Mouse (Mus musculus): ENCODE results near the gene Tmprss3. TPM values are rescaled to one million over a fixed set of nuclear protein-coding genes. Genes with fewer than 3 reads are reported as not detected.

The Tmprss3 gene
- polyA plus RNA-seq, 1 experiment from 2014 or later, result not detected

DNA sequence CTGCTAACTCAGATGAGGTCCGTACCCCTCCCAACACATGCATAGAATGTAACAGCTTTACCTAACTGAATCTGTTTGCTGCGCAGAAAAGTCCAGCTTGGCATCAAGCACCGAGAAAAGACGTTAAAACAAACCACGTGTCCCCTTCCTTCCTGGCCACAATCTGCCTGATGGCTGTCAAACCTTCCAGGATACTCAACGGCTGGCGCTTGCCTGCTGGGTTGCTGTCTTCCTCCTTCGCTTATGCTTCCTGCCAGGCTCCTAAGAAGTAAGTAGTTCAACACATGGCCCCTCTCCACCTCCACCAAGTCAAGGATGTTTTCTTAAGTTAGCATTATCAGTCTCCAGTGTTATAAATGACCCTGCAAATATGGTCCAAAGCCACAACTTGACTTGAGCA is 45.0 kb downstream of the Tmprss3 start:
- H3K4me3 ChIP-seq, result no peak overlapping the region
- H3K27ac ChIP-seq (replicated peaks), result no peak overlapping the region
- H3K4me2 ChIP-seq, result no peak overlapping the region
- no peaks in the 10 kb centered on the region for H3K27me3 ChIP-seq
- WGBS, result 78% methylated on average over 8 of the region's 8 CpGs
- H3K4me1 ChIP-seq (replicated peaks), result no peaks in the 10 kb centered on the region
- no peak for ATAC-seq (ENCODE audit: low FRiP score, low read depth)
- no peaks in the 10 kb centered on the region for H3K9me3 ChIP-seq
- no peaks in the 10 kb centered on the region for H3K36me3 ChIP-seq
- H3K9ac ChIP-seq, result no peak overlapping the region

- H3K27me3 ChIP-seq, result no peaks in the 10 kb centered on the region
- no peak overlapping the region for H3K4me3 ChIP-seq
- no peak overlapping the region for H3K4me2 ChIP-seq
- no peaks in the 10 kb centered on the region for H3K36me3 ChIP-seq
- ATAC-seq (ENCODE audit: low FRiP score, low read depth), result no peak
- H3K9ac ChIP-seq, result no peak overlapping the region
- no peaks in the 10 kb centered on the region for H3K9me3 ChIP-seq
- no peaks in the 10 kb centered on the region for H3K4me1 ChIP-seq (replicated peaks)
- WGBS, result 89% methylated on average over 9 of the region's 9 CpGs
- no peak overlapping the region for H3K27ac ChIP-seq (replicated peaks)
Measured at GRCm38 (mm10) chr17:31152966-31153499, 45.7 kb downstream of the Tmprss3 start.

DNA sequence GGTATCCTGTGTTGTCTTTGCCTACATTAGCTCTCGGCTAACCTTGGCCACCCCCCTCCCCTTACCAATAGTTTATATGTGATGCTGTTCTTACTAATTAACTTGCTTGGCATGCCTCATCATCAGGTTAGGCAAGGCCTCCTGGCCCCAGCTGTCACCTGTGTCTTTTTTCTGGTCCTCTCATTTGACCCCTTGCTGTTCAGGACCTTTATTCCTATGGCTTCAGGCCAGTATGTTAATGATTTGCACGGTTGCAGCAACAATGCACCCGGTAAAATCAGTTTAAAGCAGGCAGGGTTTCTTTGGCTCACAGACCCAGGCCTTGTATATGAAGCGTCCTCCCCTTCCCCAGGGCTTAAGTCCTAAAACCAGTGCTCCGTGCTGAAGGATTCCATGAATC is 46.3 kb downstream of the Tmprss3 start:
- Histone ChIP-seq H3K27ac (replicated peaks) (no peak overlapping the region), H3K4me1 (replicated peaks) (no peaks in the 10 kb centered on the region), H3K9me3 (no peaks in the 10 kb centered on the region), H3K36me3 (no peaks in the 10 kb centered on the region), H3K4me3 (no peak overlapping the region), H3K4me2 (no peak overlapping the region), H3K9ac (no peak overlapping the region), H3K27me3 (no peaks in the 10 kb centered on the region)
- WGBS, result 31% methylated on average over 5 of the region's 5 CpGs
- ATAC-seq (ENCODE audit: low FRiP score, low read depth), result no peak

DNA sequence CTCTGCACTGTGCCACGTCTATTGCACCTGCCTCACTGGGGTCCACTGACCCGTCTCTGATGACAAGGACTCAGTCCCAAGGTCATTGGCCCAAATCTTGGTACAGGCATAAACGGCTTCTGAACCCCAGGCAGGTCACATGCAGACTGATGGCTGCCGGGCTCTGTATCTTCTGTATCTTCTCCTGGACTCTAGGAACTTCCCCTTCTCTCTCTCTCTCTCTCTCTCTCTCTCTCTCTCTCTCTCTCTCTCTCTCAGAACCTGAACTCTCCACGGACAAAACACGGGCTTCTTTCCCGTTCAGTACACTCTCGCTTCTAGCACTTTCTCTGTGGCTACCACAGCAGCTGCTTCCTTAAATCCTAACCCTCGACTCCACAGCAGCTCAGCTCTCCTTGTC is 52.8 kb downstream of the Tmprss3 start:
- Histone ChIP-seq H3K4me2 (no peak overlapping the region), H3K4me3 (no peak overlapping the region), H3K27ac (replicated peaks) (no peak overlapping the region), H3K27me3 (no peaks in the 10 kb centered on the region), H3K36me3 (no peaks in the 10 kb centered on the region), H3K9ac (no peak overlapping the region), H3K4me1 (replicated peaks) (0 out of 2 replicates have a peak, but pooled peaks cover 4% of the 10 kb centered on the region), H3K9me3 (no peaks in the 10 kb centered on the region)
- 91% methylated on average over 9 of the region's 9 CpGs for WGBS
- no peak for ATAC-seq (ENCODE audit: low FRiP score, low read depth)

DNA sequence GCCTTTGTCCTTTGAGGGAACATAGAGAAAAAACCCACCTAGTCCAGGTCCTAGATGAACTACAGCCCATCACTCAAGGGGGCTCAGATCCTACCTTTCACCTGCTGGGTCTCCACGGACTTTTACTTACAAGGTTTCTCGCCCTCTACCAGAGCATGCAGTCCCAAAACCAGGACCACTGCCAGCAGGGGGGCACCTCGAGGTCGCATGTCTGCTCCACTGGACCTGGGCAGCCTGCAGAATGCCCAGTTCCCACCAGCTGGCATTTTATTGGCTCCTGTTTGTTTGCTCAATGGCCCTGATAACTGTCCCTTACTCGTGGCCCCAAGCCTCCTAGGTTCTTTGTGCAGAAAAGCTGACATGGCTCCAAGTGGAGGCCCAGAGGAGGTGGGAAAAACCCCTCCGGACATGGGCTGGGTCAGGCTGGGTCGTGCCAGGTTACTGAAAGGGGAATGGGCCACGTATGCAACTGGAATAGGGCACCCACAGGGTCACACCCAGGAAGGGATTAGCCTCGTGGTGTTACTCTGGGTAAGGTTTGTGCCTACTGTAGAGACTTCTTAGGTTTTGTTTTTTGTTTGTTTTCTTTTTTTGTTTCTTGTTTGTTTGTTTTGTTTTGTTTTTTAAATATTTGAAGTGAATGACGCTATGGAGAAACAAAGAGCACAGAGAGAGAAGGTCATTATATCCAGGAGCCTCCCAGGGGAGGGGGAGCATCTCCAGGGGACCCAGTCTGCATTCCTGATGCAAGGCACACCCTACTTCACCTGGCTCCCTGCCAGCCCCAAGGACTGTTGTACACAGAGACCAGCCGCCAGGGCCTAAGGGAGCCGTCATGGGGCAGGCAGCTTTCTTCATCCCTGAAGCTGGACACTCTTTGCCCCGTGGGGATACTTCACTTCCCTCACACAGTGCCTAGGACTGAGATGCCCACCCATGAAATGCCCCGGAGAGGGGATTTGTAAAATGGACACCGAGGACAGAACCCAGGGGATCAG is 54.4 kb downstream of the Tmprss3 start, which contains the start of gene Tff2:
Gene Tff2 (minus strand): TSS at position 243 of the 998 bp plus-strand sequence.
- Histone ChIP-seq H3K9ac (no peak within 1 kb of the TSS), H3K4me2 (no peak within 1 kb of the TSS), H3K9me3 (no peaks in the 10 kb centered on the region), H3K36me3 (no peaks in the 10 kb centered on the region), H3K27me3 (no peaks in the 10 kb centered on the region), H3K4me3 (no peak within 1 kb of the TSS), H3K27ac (replicated peaks) (no peak within 1 kb of the TSS), H3K4me1 (replicated peaks) (0 out of 2 replicates have a peak, but pooled peaks cover 4% of the 10 kb centered on the region)
- no peak for ATAC-seq (ENCODE audit: low FRiP score, low read depth)
- WGBS, result 61% methylated on average over 15 of the region's 15 CpGs

- 95% methylated on average over 7 of the region's 7 CpGs for WGBS
- Histone ChIP-seq H3K4me3 (no peak overlapping the region), H3K9ac (no peak overlapping the region), H3K4me2 (no peak overlapping the region), H3K4me1 (replicated peaks) (0 out of 2 replicates have a peak, but pooled peaks cover 4% of the 10 kb centered on the region), H3K9me3 (no peaks in the 10 kb centered on the region), H3K27ac (replicated peaks) (no peak overlapping the region), H3K36me3 (no peaks in the 10 kb centered on the region), H3K27me3 (no peaks in the 10 kb centered on the region)
- ATAC-seq (ENCODE audit: low FRiP score, low read depth), result no peak
Measured at GRCm38 (mm10) chr17:31142116-31142515, 56.7 kb downstream of the Tmprss3 start.

- H3K9me3 ChIP-seq, result no peaks in the 10 kb centered on the region
- H3K4me2 ChIP-seq, result no peak overlapping the region
- H3K27me3 ChIP-seq, result no peaks in the 10 kb centered on the region
- no peak overlapping the region for H3K27ac ChIP-seq (replicated peaks)
- H3K4me3 ChIP-seq, result no peak overlapping the region
- no peak overlapping the region for H3K9ac ChIP-seq
- WGBS, result 17% methylated on average over 5 of the region's 5 CpGs
- ATAC-seq (ENCODE audit: low FRiP score, low read depth), result no peak
- H3K36me3 ChIP-seq, result no peaks in the 10 kb centered on the region
- no peaks in the 10 kb centered on the region for H3K4me1 ChIP-seq (replicated peaks)
Measured at GRCm38 (mm10) chr17:31138398-31138797, 60.4 kb downstream of the Tmprss3 start.

DNA sequence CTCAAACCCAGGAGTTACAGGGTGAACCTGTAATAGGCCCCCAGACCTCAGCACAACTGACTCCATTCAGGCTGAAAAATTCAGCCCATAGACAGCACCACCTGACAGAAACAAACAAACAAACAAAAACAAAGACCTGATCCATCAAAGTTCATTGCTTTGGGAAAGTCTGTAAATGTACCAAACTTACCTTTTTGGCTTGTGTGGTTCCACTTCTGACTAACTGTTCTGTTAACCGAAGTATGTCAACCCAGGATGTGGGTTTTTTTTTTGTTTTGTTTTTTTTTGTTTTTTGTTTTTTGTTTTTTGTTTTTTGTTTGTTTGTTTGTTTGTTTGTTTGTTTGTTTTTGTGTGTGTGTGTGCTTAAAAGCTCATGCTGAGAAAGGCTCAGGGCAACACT is 62.0 kb downstream of the Tmprss3 start:
- 88% methylated on average over 1 of the region's 1 CpGs for WGBS

GRCm38 (mm10) chr17:31136291-31136690 is 62.5 kb downstream of the Tmprss3 start:
- 64% methylated on average over 3 of the region's 3 CpGs for WGBS
- H3K27ac ChIP-seq (replicated peaks), result no peak overlapping the region
- no peaks in the 10 kb centered on the region for H3K9me3 ChIP-seq
- ATAC-seq (ENCODE audit: low FRiP score, low read depth), result no peak
- no peak overlapping the region for H3K9ac ChIP-seq
- H3K4me1 ChIP-seq (replicated peaks), result no peaks in the 10 kb centered on the region
- H3K4me2 ChIP-seq, result no peak overlapping the region
- no peak overlapping the region for H3K4me3 ChIP-seq
- no peaks in the 10 kb centered on the region for H3K27me3 ChIP-seq
- no peaks in the 10 kb centered on the region for H3K36me3 ChIP-seq

More for the DNA sequence above, 62.0 kb downstream of the Tmprss3 start:
- H3K9ac ChIP-seq, result no peak overlapping the region
- H3K4me1 ChIP-seq (replicated peaks), result no peaks in the 10 kb centered on the region
- no peaks in the 10 kb centered on the region for H3K9me3 ChIP-seq
- no peaks in the 10 kb centered on the region for H3K36me3 ChIP-seq
- no peak overlapping the region for H3K4me2 ChIP-seq
- H3K27me3 ChIP-seq, result no peaks in the 10 kb centered on the region
- H3K27ac ChIP-seq (replicated peaks), result no peak overlapping the region
- ATAC-seq (ENCODE audit: low FRiP score, low read depth), result no peak
- no peak overlapping the region for H3K4me3 ChIP-seq

DNA sequence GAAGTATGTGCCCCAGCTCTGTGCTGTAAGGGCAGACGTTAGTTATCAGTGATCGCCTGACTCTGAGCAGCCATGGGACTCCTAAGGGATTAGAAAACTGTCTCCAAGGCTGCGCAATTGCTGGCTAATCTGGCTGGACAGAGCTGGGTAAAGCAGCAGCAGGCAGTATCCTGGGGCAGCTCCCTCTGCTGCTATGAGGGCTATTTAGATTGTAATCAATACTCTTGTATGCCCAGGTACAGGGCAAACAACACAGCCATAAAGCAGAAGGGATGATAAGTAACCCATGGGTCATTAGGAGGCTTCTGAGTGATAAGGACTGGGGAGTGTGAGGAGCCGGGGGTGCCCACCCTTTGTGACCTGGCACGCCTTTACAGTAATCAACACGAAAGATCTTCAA is 63.9 kb downstream of the Tmprss3 start:
- no peak overlapping the region for H3K4me3 ChIP-seq
- WGBS, result 85% methylated on average over 6 of the region's 6 CpGs
- no peaks in the 10 kb centered on the region for H3K27me3 ChIP-seq
- H3K36me3 ChIP-seq, result no peaks in the 10 kb centered on the region
- H3K4me2 ChIP-seq, result no peak overlapping the region
- no peaks in the 10 kb centered on the region for H3K4me1 ChIP-seq (replicated peaks)
- no peak overlapping the region for H3K27ac ChIP-seq (replicated peaks)
- no peak overlapping the region for H3K9ac ChIP-seq
- no peaks in the 10 kb centered on the region for H3K9me3 ChIP-seq
- no peak for ATAC-seq (ENCODE audit: low FRiP score, low read depth)

- Histone ChIP-seq H3K4me3 (no peak overlapping the region), H3K27ac (replicated peaks) (no peak overlapping the region), H3K27me3 (no peaks in the 10 kb centered on the region), H3K4me2 (no peak overlapping the region), H3K36me3 (no peaks in the 10 kb centered on the region), H3K9me3 (no peaks in the 10 kb centered on the region), H3K9ac (no peak overlapping the region), H3K4me1 (replicated peaks) (no peaks in the 10 kb centered on the region)
- 86% methylated on average over 15 of the region's 15 CpGs for WGBS
- ATAC-seq (ENCODE audit: low FRiP score, low read depth), result no peak
Measured at GRCm38 (mm10) chr17:31133776-31134175, 65.0 kb downstream of the Tmprss3 start.

DNA sequence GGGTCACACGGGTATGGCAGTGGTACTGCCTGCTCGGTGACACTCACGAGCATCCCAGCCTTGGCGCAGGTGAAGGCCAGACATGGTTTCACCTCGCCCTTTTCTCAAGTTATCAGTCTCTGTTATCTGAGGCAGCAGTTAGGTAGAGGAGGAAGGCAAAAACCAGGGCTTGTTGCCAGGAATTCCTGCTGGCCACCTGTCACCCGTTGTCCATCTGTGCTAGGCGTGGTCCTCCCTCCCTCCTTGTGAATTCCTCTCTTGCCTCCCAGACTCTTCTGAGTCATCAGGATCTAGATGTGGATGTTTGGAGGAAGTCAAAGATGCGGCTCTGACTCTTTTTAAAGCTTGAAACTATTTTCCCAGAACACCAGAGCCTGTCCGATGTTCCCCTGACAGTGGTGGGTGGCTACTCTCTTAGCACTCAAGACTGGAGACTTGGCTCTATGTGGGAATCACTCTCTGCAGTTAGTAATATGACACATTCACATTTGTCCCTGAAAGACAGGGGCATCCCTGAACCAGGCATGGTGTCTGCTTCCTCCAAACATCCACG is 67.4 kb downstream of the Tmprss3 start:
- Histone ChIP-seq H3K4me3 (no peak overlapping the region), H3K4me1 (replicated peaks) (no peaks in the 10 kb centered on the region), H3K4me2 (no peak overlapping the region), H3K27ac (replicated peaks) (no peak overlapping the region), H3K9me3 (no peaks in the 10 kb centered on the region), H3K36me3 (no peaks in the 10 kb centered on the region), H3K9ac (no peak overlapping the region), H3K27me3 (no peaks in the 10 kb centered on the region)
- WGBS, result 84% methylated on average over 10 of the region's 10 CpGs
- no peak for ATAC-seq (ENCODE audit: low FRiP score, low read depth)

Data from hindbrain, embryonic 15.5 days (tissue).